ENCODE assay signal across 8 mouse cellular contexts in the genomic region with DNA sequence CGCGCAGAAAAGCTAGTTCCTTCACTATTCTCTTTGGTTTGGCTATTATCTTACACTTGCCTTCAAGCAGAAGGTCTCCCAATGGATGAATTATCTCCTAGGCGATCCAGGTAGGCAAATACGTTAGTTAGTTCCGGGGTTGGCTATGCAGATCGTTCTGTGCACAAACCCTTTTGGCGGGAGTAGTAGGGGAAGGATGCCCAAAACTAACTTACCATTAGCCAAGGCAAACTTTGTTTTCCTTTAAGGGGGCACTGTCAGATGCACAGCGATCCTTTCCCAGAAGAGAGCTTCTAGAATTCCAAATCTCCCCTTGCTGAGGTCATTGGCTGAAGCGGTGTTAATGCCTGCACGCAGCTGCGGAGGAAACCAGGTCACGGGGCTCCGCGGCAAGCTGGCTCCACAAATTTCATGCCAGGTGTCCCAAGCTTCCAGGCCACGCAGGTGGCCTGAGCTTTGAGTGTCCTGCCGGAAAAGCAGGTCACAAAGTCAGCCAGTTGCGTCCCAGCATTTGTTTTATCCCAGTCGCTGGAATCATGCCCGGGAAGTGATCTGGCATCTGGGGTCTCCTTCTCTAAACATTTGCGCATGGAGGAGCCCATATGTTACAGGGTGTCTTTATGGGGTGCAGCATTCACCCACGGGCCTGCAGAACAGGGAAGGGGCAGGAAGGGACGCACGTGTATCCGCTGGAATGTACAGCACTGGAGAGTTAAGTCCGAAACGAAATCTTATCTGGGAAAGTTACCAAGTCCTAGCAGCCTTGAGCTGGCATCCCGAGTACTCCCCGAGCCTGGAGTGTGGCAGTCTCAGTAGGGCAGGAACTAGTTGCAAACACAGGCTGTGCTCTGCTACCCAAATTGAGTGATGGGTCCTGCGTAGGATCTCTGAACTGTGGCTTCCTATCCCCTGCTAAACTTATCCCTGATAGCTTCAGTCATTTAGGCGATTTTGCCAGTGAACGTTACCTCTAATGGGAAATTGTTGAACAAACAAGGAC. TPM values are rescaled to one million over a fixed set of nuclear protein-coding genes. Genes with fewer than 3 reads are reported as not detected.
DNase-seq lines count a peak whose midpoint lies in the region; TF ChIP-seq lines count a peak whose summit lies in the region.

No protein-coding gene starts in this region.

- no peaks in the 10 kb centered on the region for H3K9me3 ChIP-seq in limb, embryonic 10.5 days (replicated peaks)

- peaks cover 36% of the 10 kb centered on the region for H3K4me1 ChIP-seq in limb, embryonic 10.5 days

- peaks cover 76% of the 10 kb centered on the region for H3K27me3 ChIP-seq in limb, embryonic 10.5 days (ENCODE audit: low read depth, poor library complexity, severe bottlenecking)

- DNase-seq in gastrocnemius, adult 2 months = peak; percentile 39
- DNase-seq in gastrocnemius, postnatal 36 days = no peak
- peak; percentile 46 for DNase-seq in right cerebral cortex, postnatal 4 days
- DNase-seq in right cerebral cortex, postnatal 14 days = no peak
- DNase-seq in limb, embryonic 10.5 days (ENCODE audit: low spot score) = peak; percentile 55
- no peak for DNase-seq in ovary, postnatal 36 days (ENCODE audit: low spot score)
- DNase-seq in urinary bladder, postnatal 14 days (ENCODE audit: low spot score) = no peak
- DNase-seq in right cerebral cortex, adult 2 months (ENCODE audit: low spot score in 2 of 2) = no peak

- intact Hi-C loops in gastrocnemius, adult 2 months (cut with DNase I) = loop anchor here (10.0 kb wide), 1 partner anchor 1065 kb away; no protein-coding TSS in a partner anchor
- intact Hi-C loops in gastrocnemius, postnatal 36 days (cut with DNase I) = loop anchor here (5.0 kb wide), 1 partner anchor 138 kb away; the partner anchor contains the start of gene Cfap299

- H3K4me3 ChIP-seq in gastrocnemius, adult 2 months = peak overlapping the region; percentile 38
- peak overlapping the region; percentile 30 for H3K4me3 ChIP-seq in limb, embryonic 10.5 days

- no peak overlapping the region for H3K27ac ChIP-seq in gastrocnemius, adult 2 months
- no peak overlapping the region for H3K27ac ChIP-seq in limb, embryonic 10.5 days

- 1% methylated on average over 31 of the region's 31 CpGs for WGBS in limb, embryonic 10.5 days

- H3K36me3 ChIP-seq in limb, embryonic 10.5 days = no peaks in the 10 kb centered on the region

- TF ChIP-seq CTCF in gastrocnemius, adult 2 months (IDR thresholded peaks at IDR 0.05) = no peak

RNA-seq across cellular contexts. Expression of gene Prdm8, which starts 22.5 kb away (rescaled TPM):
- total RNA-seq in gastrocnemius, adult 2 months (2021) = 1 to 10 TPM in 1 of 2 experiments, under 1 TPM in 1; 0.73 to 1.4 TPM
- total RNA-seq in gastrocnemius, postnatal 36 days (2021) = under 1 TPM; 0.72 to 0.92 TPM
- polyA plus RNA-seq in limb, embryonic 10.5 days (2016; fragmentation: Nextera tagmentation; extraction: Ambion mirVana) = 0.08 TPM in 1 of 2 replicates, not detected in the other

Comparison
In these comparisons a context has a peak if more than half of its experiments do, and no peak if none do; other contexts are left out.
1. DNase-seq: peak in gastrocnemius, adult 2 months (single experiment), right cerebral cortex, postnatal 4 days (single experiment) and limb, embryonic 10.5 days (single experiment); none in gastrocnemius, postnatal 36 days (0 of 2), right cerebral cortex, postnatal 14 days (single experiment), ovary, postnatal 36 days (single experiment), urinary bladder, postnatal 14 days (single experiment) and right cerebral cortex, adult 2 months (0 of 2).